In the genomic region with DNA sequence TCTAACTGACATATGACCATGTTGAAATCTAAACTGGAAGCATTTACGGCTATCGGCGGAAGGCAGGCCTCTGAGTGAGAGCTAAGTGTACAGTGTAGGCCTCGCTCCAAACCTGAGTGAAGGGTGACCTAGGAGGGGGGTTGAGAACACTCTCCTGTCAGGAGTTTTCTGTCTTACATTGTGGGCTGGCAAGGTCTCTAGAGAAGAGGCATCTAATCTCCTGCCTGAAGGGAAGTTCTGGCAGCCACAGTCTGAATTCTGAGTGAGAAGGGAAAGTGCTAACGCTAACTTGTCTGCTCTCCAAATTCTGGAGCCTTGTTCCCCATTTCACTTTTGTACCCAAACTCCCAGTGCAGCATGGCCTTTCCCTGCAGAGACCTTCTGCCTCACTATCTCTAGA, we compare ENCODE assay signal across 14 mouse cellular contexts. TPM values are rescaled to one million over a fixed set of nuclear protein-coding genes. Genes with fewer than 3 reads are reported as not detected.
DNase-seq lines count a peak whose midpoint lies in the region; ATAC-seq and TF ChIP-seq lines count a peak whose summit lies in the region.
"Had no signal": no experiment of that assay in that cellular context is flagged by ENCODE, and none has a peak within 500 bp of the region (broad histone marks: within the 10 kb centered on the region; RNA-seq: fewer than 3 reads in every experiment).

No protein-coding gene starts in this region.

- no peak for ATAC-seq in intestine, embryonic 14.5 days (replicated peaks; ENCODE audit: low FRiP score, low TSS enrichment, low read depth)
- ATAC-seq in intestine, postnatal 0 days: no peak
- ATAC-seq in megakaryocyte progenitor cell, adult 5-6 weeks (replicated peaks; ENCODE audit: poor library complexity): no peak
- no peak for ATAC-seq in erythroid progenitor cell, adult 5-6 weeks (replicated peaks; ENCODE audit: low FRiP score, poor library complexity, severe bottlenecking)

- no peak overlapping the region for H3K4me2 ChIP-seq in intestine, embryonic 14.5 days (ENCODE audit: low read length)
- H3K4me2 ChIP-seq in intestine, postnatal 0 days (replicated peaks; ENCODE audit: low read depth): no peak overlapping the region
- H3K4me2 ChIP-seq: neural tube, embryonic 12.5 days had no signal

- no peaks in the 10 kb centered on the region for H3K9me3 ChIP-seq in intestine, embryonic 14.5 days (ENCODE audit: control insufficient read depth, low read length)
- no peaks in the 10 kb centered on the region for H3K9me3 ChIP-seq in intestine, postnatal 0 days (ENCODE audit: control insufficient read depth)
- H3K9me3 ChIP-seq: neural tube, embryonic 12.5 days had no signal

- H3K36me3 ChIP-seq in intestine, embryonic 14.5 days (ENCODE audit: control insufficient read depth, insufficient read depth, low read length): no peaks in the 10 kb centered on the region
- no peaks in the 10 kb centered on the region for H3K36me3 ChIP-seq in intestine, postnatal 0 days (ENCODE audit: control insufficient read depth, insufficient read depth)
- H3K36me3 ChIP-seq: neural tube, embryonic 12.5 days had no signal

- no peaks in the 10 kb centered on the region for H3K27me3 ChIP-seq in intestine, embryonic 14.5 days (replicated peaks; ENCODE audit: control insufficient read depth, insufficient read depth, low read length)
- H3K27me3 ChIP-seq in intestine, postnatal 0 days (replicated peaks; ENCODE audit: control insufficient read depth, insufficient read depth, low read length): no peaks in the 10 kb centered on the region
- H3K27me3 ChIP-seq: neural tube, embryonic 12.5 days had no signal

- no peak for DNase-seq in intestine, embryonic 14.5 days (ENCODE audit: low spot score)
- peak; percentile 57 for DNase-seq in brain, adult 2 months (ENCODE audit: low read depth, low spot score)
- peak; percentile 15 to 27 for DNase-seq in cerebellum, postnatal 25 days
- DNase-seq in heart, postnatal 10 days: peak; percentile 51 to 57
- DNase-seq in left cerebral cortex, postnatal 4 days: no peak
- DNase-seq: kidney, postnatal 25 days; right cerebral cortex, postnatal 4 days; thymus, postnatal 25 days had no signal

- peaks cover 7% of the 10 kb centered on the region; the same call in 1 of the 2 replicates for H3K4me1 ChIP-seq in intestine, embryonic 14.5 days (replicated peaks; ENCODE audit: control insufficient read depth, insufficient read depth, low read length)
- no peaks in the 10 kb centered on the region for H3K4me1 ChIP-seq in intestine, postnatal 0 days (replicated peaks; ENCODE audit: control insufficient read depth, insufficient read depth, low read length)

- H3K9ac ChIP-seq in intestine, embryonic 14.5 days (ENCODE audit: low read length): no peak overlapping the region
- H3K9ac ChIP-seq in intestine, postnatal 0 days (ENCODE audit: low read depth, low read length): no peak overlapping the region
- H3K9ac ChIP-seq: neural tube, embryonic 12.5 days had no signal

- no peak overlapping the region for H3K4me3 ChIP-seq in intestine, embryonic 14.5 days (ENCODE audit: low read depth, low read length)
- H3K4me3 ChIP-seq in intestine, postnatal 0 days (ENCODE audit: low read depth, low read length): no peak overlapping the region
- H3K4me3 ChIP-seq: neural tube, embryonic 12.5 days had no signal

- TF ChIP-seq CTCF in intestine, postnatal 0 days (IDR thresholded peaks at IDR 0.05; ENCODE audit: low read depth): no peak

- intact Hi-C loops in heart, postnatal 10 days (cut with DNase I): no loop called here
- intact Hi-C loops in left cerebral cortex, postnatal 4 days (cut with DNase I): no loop called here

- H3K27ac ChIP-seq in intestine, embryonic 14.5 days (ENCODE audit: low read depth): peak overlapping the region; percentile 22; the same call in 1 of the 2 replicates
- no peak overlapping the region for H3K27ac ChIP-seq in intestine, postnatal 0 days (ENCODE audit: low read depth, low read length)
- H3K27ac ChIP-seq: neural tube, embryonic 12.5 days had no signal

- WGBS in intestine, embryonic 14.5 days: 88% methylated on average over 5 of the region's 5 CpGs
- WGBS in intestine, postnatal 0 days: 88% methylated on average over 5 of the region's 5 CpGs

RNA-seq across cellular contexts. Expression of a gene that starts 54.9 kb away (rescaled TPM):
- polyA plus RNA-seq in intestine, embryonic 14.5 days (2014; fragmentation: Nextera tagmentation; extraction: Ambion mirVana): 40.2 and 42.5 TPM in 2 replicates
- 8.2 and 10.3 TPM in 2 replicates for polyA plus RNA-seq in intestine, postnatal 0 days (2015; fragmentation: Nextera tagmentation; extraction: Ambion mirVana)
- total RNA-seq in heart, postnatal 10 days (2021): 10 to 100 TPM; 13.4 to 14.7 TPM
- 1 to 10 TPM; 2.0 to 2.2 TPM for total RNA-seq in left cerebral cortex, postnatal 4 days (2021)
- not detected in 2 replicates for total RNA-seq in megakaryocyte progenitor cell, adult 5-6 weeks (2015)
- not detected in 2 replicates for total RNA-seq in megakaryocyte progenitor cell, adult 5-6 weeks (2017)
- not detected in 2 replicates for total RNA-seq in erythroid progenitor cell, adult 5-6 weeks (2015; ENCODE audit: low replicate concordance)
- not detected in 2 replicates for total RNA-seq in erythroid progenitor cell, adult 5-6 weeks (2017; ENCODE audit: low replicate concordance)
- total RNA-seq: hematopoietic stem cell, adult 5-6 weeks; megakaryocyte, adult 5-6 weeks had no signal

Comparison
In these comparisons a context has a peak if more than half of its experiments do, and no peak if none do; other contexts are left out.
1. DNase-seq: peak in brain, adult 2 months (single experiment), cerebellum, postnatal 25 days (2 of 2) and heart, postnatal 10 days (2 of 2); none in intestine, embryonic 14.5 days (single experiment) and left cerebral cortex, postnatal 4 days (single experiment).
2. RNA of a gene that starts 54.9 kb away (total RNA-seq): 13.4 to 14.7 TPM in heart, postnatal 10 days; 2.0 to 2.2 TPM in left cerebral cortex, postnatal 4 days, not detected in megakaryocyte progenitor cell, adult 5-6 weeks and not detected in erythroid progenitor cell, adult 5-6 weeks; every median in the first group is over 4 times any median in the second.